Mouse (Mus musculus): ENCODE results near the gene Fgf14.
"Not testable (repeated sequence)": the region's sequence is repeated elsewhere in the genome, so short reads cannot be mapped to it uniquely, and the experiment has no call there.

Fgf14 gene

GRCm38 (mm10) chr14:124676506-124677177 is at the start of gene Fgf14:
Fgf14 (minus strand) TSS chr14:124677127.
- no peak for DNase-seq (ENCODE audit: low spot score in 2 of 2)

GRCm38 (mm10) chr14:124677379-124677778 is 452 bp upstream of the Fgf14 start:
- peak; percentile 66 to 85 for DNase-seq (ENCODE audit: low spot score in 2 of 2)

- DNase-seq (ENCODE audit: low spot score in 2 of 2), result peak in 1 of 2 experiments; percentile 47
These were observed 1.0 kb downstream of the Fgf14 start for GRCm38 (mm10) chr14:124675654-124676505.

- peak in 1 of 2 experiments; percentile 54 for DNase-seq (ENCODE audit: low spot score in 2 of 2)
These were observed 1.7 kb downstream of the Fgf14 start for GRCm38 (mm10) chr14:124675142-124675653.

GRCm38 (mm10) chr14:124674536-124675141 is 2.3 kb downstream of the Fgf14 start:
- DNase-seq (ENCODE audit: low spot score in 2 of 2), result peak in 1 of 2 experiments; percentile 12

GRCm38 (mm10) chr14:124669739-124670138 is 7.2 kb downstream of the Fgf14 start:
- peak in 1 of 2 experiments; percentile 33 for DNase-seq (ENCODE audit: low spot score in 2 of 2)

GRCm38 (mm10) chr14:124642822-124643221 is 34.1 kb downstream of the Fgf14 start:
- DNase-seq (ENCODE audit: low spot score in 2 of 2), result no peak

GRCm38 (mm10) chr14:124634881-124635280 is 42.0 kb downstream of the Fgf14 start:
- DNase-seq (ENCODE audit: low spot score in 2 of 2), result peak in 1 of 2 experiments; percentile 17

GRCm38 (mm10) chr14:124613473-124613872 is 63.5 kb downstream of the Fgf14 start:
- no peak for DNase-seq (ENCODE audit: low spot score in 2 of 2)

- peak in 1 of 2 experiments; percentile 13 for DNase-seq (ENCODE audit: low spot score in 2 of 2)
These were observed 70.8 kb downstream of the Fgf14 start for GRCm38 (mm10) chr14:124606036-124606711.

- DNase-seq (ENCODE audit: low spot score in 2 of 2), result peak; percentile 8 to 33
These were observed 71.7 kb downstream of the Fgf14 start for GRCm38 (mm10) chr14:124605031-124605743.

- no peak for DNase-seq (ENCODE audit: low spot score in 2 of 2)
These were observed 100.4 kb downstream of the Fgf14 start for GRCm38 (mm10) chr14:124576571-124576970.

- peak; percentile 11 to 49 for DNase-seq (ENCODE audit: low spot score in 2 of 2)
These were observed 101.6 kb downstream of the Fgf14 start for GRCm38 (mm10) chr14:124575130-124575885.

GRCm38 (mm10) chr14:124566445-124566844 is 110.5 kb downstream of the Fgf14 start:
- DNase-seq (ENCODE audit: low spot score in 2 of 2), result no peak

- no peak for DNase-seq (ENCODE audit: low spot score in 2 of 2)
These were observed 115.4 kb downstream of the Fgf14 start for GRCm38 (mm10) chr14:124561544-124561943.

GRCm38 (mm10) chr14:124536106-124536505 is 140.8 kb downstream of the Fgf14 start:
- DNase-seq (ENCODE audit: low spot score in 2 of 2), result no peak

GRCm38 (mm10) chr14:124535376-124535775 is 141.6 kb downstream of the Fgf14 start:
- DNase-seq (ENCODE audit: low spot score in 2 of 2), result not testable (repeated sequence)

GRCm38 (mm10) chr14:124532051-124532450 is 144.9 kb downstream of the Fgf14 start:
- no peak for DNase-seq (ENCODE audit: low spot score in 2 of 2)

- no peak for DNase-seq (ENCODE audit: low spot score in 2 of 2)
These were observed 164.9 kb downstream of the Fgf14 start for GRCm38 (mm10) chr14:124512009-124512408.

GRCm38 (mm10) chr14:124488971-124489370 is 188.0 kb downstream of the Fgf14 start:
- DNase-seq (ENCODE audit: low spot score in 2 of 2), result no peak

All from left cerebral cortex, adult 9 months (tissue).